Mouse (Mus musculus) lung, postnatal 0 days (tissue): ENCODE results near the gene Apmap.

Source experiments
- CTCF ChIP-seq: IDR thresholded peaks from 2 replicates; pipeline ENCODE4 v1.5.1; 2016; ENCODE audit warnings: antibody characterized with exemption, mild to moderate bottlenecking
- EP300 ChIP-seq: IDR thresholded peaks from 2 replicates; pipeline ENCODE4 v1.6.1; 2016; ENCODE audit warnings: antibody characterized with exemption, mild to moderate bottlenecking, control low read depth

DNA sequence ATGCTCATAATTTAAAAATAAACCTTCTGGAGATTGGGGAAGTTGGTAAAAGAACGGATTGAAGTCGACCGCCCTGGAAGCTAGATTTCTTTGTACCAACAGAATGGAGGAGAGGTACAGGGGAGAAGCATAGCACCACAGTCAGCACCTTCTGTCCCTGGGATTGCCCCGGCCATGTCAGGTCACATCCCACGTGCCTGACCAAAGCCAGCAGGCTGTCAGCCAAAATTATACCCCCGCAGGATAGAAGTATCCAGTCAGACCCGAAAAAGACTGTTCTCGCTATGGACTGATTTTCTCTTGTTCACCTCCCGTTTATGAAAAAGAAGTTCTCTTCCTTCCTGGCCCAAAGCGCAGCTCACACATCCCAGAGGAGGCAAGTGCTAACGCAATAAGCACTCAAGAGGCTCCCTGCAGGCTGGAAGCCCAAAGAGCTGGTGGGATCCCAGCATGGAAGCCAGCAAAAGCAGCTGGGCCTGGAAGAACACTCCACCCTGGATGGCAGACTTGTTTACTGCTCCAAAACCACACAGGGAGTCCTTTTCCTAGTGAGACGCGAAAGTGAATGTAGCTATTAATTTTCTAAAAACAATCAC lies 40.0 kb upstream of the Apmap start:
- TF ChIP-seq CTCF, result no peak
- no peak for TF ChIP-seq EP300
